Mouse (Mus musculus) heart, embryonic 10.5 days (tissue): ENCODE measurements around the gene Map2k3. TPM values are rescaled to one million over a fixed set of nuclear protein-coding genes. Genes with fewer than 3 reads are reported as not detected.

ENCODE experiments used
- DNase-seq: peaks from one replicate; pipeline ENCODE4 v3.0.0-alpha.2; 2017; ENCODE audit warnings: low spot score
- H3K27ac ChIP-seq: fragments of 300-500 bp; sonication (generic); 2 replicates; pipeline ENCODE4 v1.5.1; 2016; ENCODE audit warnings: mild to moderate bottlenecking
- H3K27me3 ChIP-seq: fragments of 300-500 bp; sonication (generic); 2 replicates; pipeline ENCODE4 v1.6.1; 2016; ENCODE audit warnings: mild to moderate bottlenecking; ENCODE audit not compliant: poor library complexity, insufficient read depth, severe bottlenecking
- H3K36me3 ChIP-seq: fragments of 300-500 bp; sonication (generic); 2 replicates; pipeline ENCODE4 v1.6.1; 2016; ENCODE audit warnings: mild to moderate bottlenecking, moderate library complexity
- H3K4me1 ChIP-seq: fragments of 300-500 bp; sonication (generic); 2 replicates; pipeline ENCODE4 v1.6.1; 2016; ENCODE audit warnings: mild to moderate bottlenecking
- H3K4me3 ChIP-seq: fragments of 300-500 bp; sonication (generic); 2 replicates; pipeline ENCODE4 v1.5.1; 2016; ENCODE audit warnings: mild to moderate bottlenecking, moderate library complexity
- H3K9me3 ChIP-seq: fragments of 300-500 bp; sonication (generic); 2 replicates; pipeline ENCODE4 v1.6.1; 2016; ENCODE audit warnings: mild to moderate bottlenecking, moderate library complexity
- WGBS: fragments of 180-500 bp; shearing (Covaris S2); methylation state at CpG from one replicate; pipeline ENCODE4 v1.1.7; 2016; 5-methylcytosine and 5-hydroxymethylcytosine counted together
- polyA plus RNA-seq: library from polyadenylated mRNA; unstranded; fragments of >200 nt; fragmentation: Nextera tagmentation; extraction: Ambion mirVana; gene quantifications from 2 replicates; pipeline ENCODE4 v1.2.1, GENCODE M21; 2016

Map2k3 gene
- polyA plus RNA-seq, 1 experiment from 2014 or later, result 86.5 TPM

GRCm38 (mm10) chr11:60931282-60931868 is 458 bp upstream of the Map2k3 start:
- 2% methylated on average over 30 of the region's 30 CpGs for WGBS
- peaks cover 5% of the 10 kb centered on the region; the same call in 1 of the 2 replicates for H3K27me3 ChIP-seq
- H3K4me1 ChIP-seq, result peaks cover 62% of the 10 kb centered on the region
- 0 out of 2 replicates have a peak, but pooled peaks cover 6% of the 10 kb centered on the region for H3K36me3 ChIP-seq
- peak overlapping the region; percentile 76 for H3K4me3 ChIP-seq
- no peaks in the 10 kb centered on the region for H3K9me3 ChIP-seq
- peak overlapping the region; percentile 89 for H3K27ac ChIP-seq
- DNase-seq, result no peak

GRCm38 (mm10) chr11:60932503-60933020 is 729 bp downstream of the Map2k3 start:
- Histone ChIP-seq H3K27ac (peak overlapping the region; percentile 89), H3K4me1 (peaks cover 59% of the 10 kb centered on the region), H3K27me3 (peaks cover 5% of the 10 kb centered on the region; the same call in 1 of the 2 replicates), H3K4me3 (peak overlapping the region; percentile 76), H3K9me3 (no peaks in the 10 kb centered on the region), H3K36me3 (0 out of 2 replicates have a peak, but pooled peaks cover 6% of the 10 kb centered on the region)
- WGBS, result 6% methylated on average over 7 of the region's 7 CpGs
- DNase-seq, result no peak

- WGBS, result 69% methylated on average over 10 of the region's 10 CpGs
- Histone ChIP-seq H3K27me3 (peaks cover 5% of the 10 kb centered on the region; the same call in 1 of the 2 replicates), H3K9me3 (no peaks in the 10 kb centered on the region), H3K36me3 (0 out of 2 replicates have a peak, but pooled peaks cover 6% of the 10 kb centered on the region), H3K4me3 (peak overlapping the region; percentile 76), H3K4me1 (peaks cover 62% of the 10 kb centered on the region), H3K27ac (no peak overlapping the region)
- no peak for DNase-seq
Observed at GRCm38 (mm10) chr11:60933178-60933930, 1.5 kb downstream of the Map2k3 start.

- Histone ChIP-seq H3K36me3 (0 out of 2 replicates have a peak, but pooled peaks cover 6% of the 10 kb centered on the region), H3K27me3 (peaks cover under 1% of the 10 kb centered on the region; the same call in 1 of the 2 replicates), H3K4me1 (peaks cover 77% of the 10 kb centered on the region), H3K27ac (peak overlapping the region; percentile 71; the same call in 1 of the 2 replicates), H3K9me3 (no peaks in the 10 kb centered on the region), H3K4me3 (no peak overlapping the region)
- no peak for DNase-seq
- 69% methylated on average over 2 of the region's 2 CpGs for WGBS
Observed at GRCm38 (mm10) chr11:60934795-60935194, 3.0 kb downstream of the Map2k3 start.

GRCm38 (mm10) chr11:60935326-60935974 is 3.6 kb downstream of the Map2k3 start:
- peak; percentile 90 for DNase-seq
- 66% methylated on average over 7 of the region's 7 CpGs for WGBS
- Histone ChIP-seq H3K27ac (peak overlapping the region; percentile 71; the same call in 1 of the 2 replicates), H3K27me3 (no peaks in the 10 kb centered on the region; the same call in 1 of the 2 replicates), H3K4me3 (no peak overlapping the region), H3K4me1 (peaks cover 79% of the 10 kb centered on the region), H3K9me3 (no peaks in the 10 kb centered on the region), H3K36me3 (0 out of 2 replicates have a peak, but pooled peaks cover 6% of the 10 kb centered on the region)

- WGBS, result 69% methylated on average over 4 of the region's 4 CpGs
- Histone ChIP-seq H3K9me3 (no peaks in the 10 kb centered on the region), H3K36me3 (0 out of 2 replicates have a peak, but pooled peaks cover 6% of the 10 kb centered on the region), H3K4me3 (no peak overlapping the region), H3K27me3 (no peaks in the 10 kb centered on the region), H3K4me1 (peaks cover 79% of the 10 kb centered on the region), H3K27ac (peak overlapping the region; percentile 71; the same call in 1 of the 2 replicates)
- no peak for DNase-seq
Observed at GRCm38 (mm10) chr11:60935975-60936373, 4.1 kb downstream of the Map2k3 start.

- H3K27me3 ChIP-seq, result no peaks in the 10 kb centered on the region
- WGBS, result 81% methylated on average over 3 of the region's 3 CpGs
- no peak overlapping the region for H3K4me3 ChIP-seq
- DNase-seq, result no peak
- no peak overlapping the region for H3K27ac ChIP-seq
- no peaks in the 10 kb centered on the region for H3K9me3 ChIP-seq
- H3K4me1 ChIP-seq, result peaks cover 90% of the 10 kb centered on the region
- peaks cover 12% of the 10 kb centered on the region for H3K36me3 ChIP-seq
Observed at GRCm38 (mm10) chr11:60937611-60938010, 5.8 kb downstream of the Map2k3 start.

GRCm38 (mm10) chr11:60939487-60939886 is 7.7 kb downstream of the Map2k3 start:
- WGBS, result 75% methylated on average over 3 of the region's 3 CpGs
- Histone ChIP-seq H3K4me3 (no peak overlapping the region), H3K27me3 (no peaks in the 10 kb centered on the region), H3K27ac (peak overlapping the region; percentile 63; the same call in 1 of the 2 replicates), H3K4me1 (peaks cover 76% of the 10 kb centered on the region), H3K36me3 (peaks cover 29% of the 10 kb centered on the region), H3K9me3 (no peaks in the 10 kb centered on the region)
- no peak for DNase-seq

- WGBS, result 91% methylated on average over 5 of the region's 5 CpGs
- peaks cover 68% of the 10 kb centered on the region for H3K4me1 ChIP-seq
- peak overlapping the region; percentile 17; the same call in 1 of the 2 replicates for H3K27ac ChIP-seq
Observed at GRCm38 (mm10) chr11:60940501-60940900, 8.7 kb downstream of the Map2k3 start.

GRCm38 (mm10) chr11:60941370-60941769 is 9.5 kb downstream of the Map2k3 start:
- H3K36me3 ChIP-seq, result peaks cover 43% of the 10 kb centered on the region
- no peaks in the 10 kb centered on the region for H3K27me3 ChIP-seq
- 56% methylated on average over 9 of the region's 9 CpGs for WGBS
- 0 out of 2 replicates have a peak overlapping the region, but pooled peaks have one; percentile 20 for H3K4me3 ChIP-seq
- H3K27ac ChIP-seq, result peak overlapping the region; percentile 81
- peak; percentile 89 for DNase-seq
- H3K9me3 ChIP-seq, result no peaks in the 10 kb centered on the region
- H3K4me1 ChIP-seq, result peaks cover 59% of the 10 kb centered on the region

More at GRCm38 (mm10) chr11:60940501-60940900, 8.7 kb downstream of the Map2k3 start:
- H3K27me3 ChIP-seq, result no peaks in the 10 kb centered on the region
- no peaks in the 10 kb centered on the region for H3K9me3 ChIP-seq
- no peak overlapping the region for H3K4me3 ChIP-seq
- peaks cover 38% of the 10 kb centered on the region for H3K36me3 ChIP-seq
- no peak for DNase-seq

- peak; percentile 88 for DNase-seq
- H3K27me3 ChIP-seq, result no peaks in the 10 kb centered on the region
- peak overlapping the region; percentile 81 for H3K27ac ChIP-seq
- peaks cover 51% of the 10 kb centered on the region for H3K4me1 ChIP-seq
- H3K4me3 ChIP-seq, result peak overlapping the region; percentile 20; the same call in 1 of the 2 replicates
- no peaks in the 10 kb centered on the region for H3K9me3 ChIP-seq
- peaks cover 54% of the 10 kb centered on the region for H3K36me3 ChIP-seq
- 68% methylated on average over 9 of the region's 9 CpGs for WGBS
Observed at GRCm38 (mm10) chr11:60942263-60943015, 10.6 kb downstream of the Map2k3 start.

GRCm38 (mm10) chr11:60945003-60945402 is 13.2 kb downstream of the Map2k3 start:
- Histone ChIP-seq H3K27ac (no peak overlapping the region), H3K4me3 (no peak overlapping the region), H3K9me3 (no peaks in the 10 kb centered on the region), H3K27me3 (no peaks in the 10 kb centered on the region), H3K4me1 (peaks cover 27% of the 10 kb centered on the region), H3K36me3 (peaks cover 80% of the 10 kb centered on the region)
- DNase-seq, result no peak
- 83% methylated on average over 4 of the region's 4 CpGs for WGBS
